Mouse (Mus musculus): Measurements from ENCODE around the gene Trim56.

- TF ChIP-seq TAL1 (conservative IDR thresholded peaks at IDR 0.05; ENCODE audit: low read depth, low read length) (no peak), CTCF (IDR thresholded peaks at IDR 0.05; ENCODE audit: low read depth, low read length) (no peak), GATA1 (IDR thresholded peaks at IDR 0.05; ENCODE audit: borderline replicate concordance, low read length) (no peak), POLR2AphosphoS5 (IDR thresholded peaks at IDR 0.05; ENCODE audit: insufficient replicate concordance, low read depth, low read length) (no peak), GATA2 (IDR thresholded peaks at IDR 0.05; ENCODE audit: borderline replicate concordance, low read depth, low read length) (no peak)
Observed at GRCm38 (mm10) chr5:137076191-137076930, 39.6 kb downstream of the Trim56 start.

Measured in G1E (cell line).